Mouse (Mus musculus): ENCODE results near the gene Dchs1. TPM values are rescaled to one million over a fixed set of nuclear protein-coding genes. Genes with fewer than 3 reads are reported as not detected.

Dchs1 gene
- polyA plus RNA-seq, 1 experiment from 2014 or later, result 20.8 TPM

DNA sequence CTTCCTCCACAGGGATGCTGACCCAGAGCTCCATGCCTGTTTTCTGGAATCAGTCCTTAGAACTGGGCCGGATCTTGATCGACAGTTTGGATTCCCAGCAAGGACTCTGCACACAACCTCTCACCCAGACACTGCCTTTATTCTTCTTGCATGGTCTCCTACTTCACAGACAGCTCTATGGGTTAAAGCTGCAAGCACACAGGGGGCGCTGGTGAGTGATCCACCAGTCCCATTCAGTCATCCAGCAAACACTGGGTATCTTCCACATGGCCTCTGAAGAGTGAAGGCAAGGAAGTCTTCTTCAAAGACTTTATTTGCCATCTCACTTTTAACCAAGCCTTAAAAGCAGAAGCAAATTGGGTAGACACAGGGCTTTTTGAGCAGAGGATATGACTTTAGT, 72.1 kb downstream of the Dchs1 start:
- H3K4me1 ChIP-seq (ENCODE audit: control insufficient read depth, insufficient read depth, low read length), result no peaks in the 10 kb centered on the region
- no peak overlapping the region for H3K9ac ChIP-seq (replicated peaks; ENCODE audit: low read depth, low read length)
- H3K9me3 ChIP-seq (ENCODE audit: control insufficient read depth, low read length), result no peaks in the 10 kb centered on the region
- H3K27ac ChIP-seq (ENCODE audit: low read depth, low read length), result no peak overlapping the region
- no peak overlapping the region for H3K4me2 ChIP-seq (ENCODE audit: low read depth, low read length)
- H3K27me3 ChIP-seq (ENCODE audit: control insufficient read depth, insufficient read depth, low read length), result no peaks in the 10 kb centered on the region
- WGBS, result 68% methylated on average over 3 of the region's 3 CpGs
- H3K4me3 ChIP-seq (ENCODE audit: low read depth, low read length), result no peak overlapping the region
- no peaks in the 10 kb centered on the region for H3K36me3 ChIP-seq (ENCODE audit: control insufficient read depth, insufficient read depth, low read length)
- ATAC-seq (ENCODE audit: low read depth), result no peak

DNA sequence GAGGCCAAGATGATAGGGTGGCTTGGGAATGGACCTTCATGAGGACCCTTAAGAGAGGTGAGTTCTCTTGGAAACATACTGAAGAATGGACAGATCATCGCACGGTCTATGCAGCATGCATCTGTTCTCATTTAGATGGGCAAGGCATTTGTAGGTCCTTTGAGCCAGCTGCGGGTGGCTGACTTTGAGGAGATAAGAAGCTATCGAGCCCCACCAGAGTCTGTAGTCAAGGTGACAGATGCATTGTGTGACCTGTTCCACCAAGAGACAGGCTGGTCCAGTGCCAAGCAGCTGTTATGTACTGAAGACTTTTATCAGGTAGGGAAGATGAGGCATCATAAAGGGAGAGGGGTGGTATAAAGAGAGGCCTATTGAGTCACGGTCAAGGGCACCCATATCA, 78.7 kb downstream of the Dchs1 start:
- H3K4me2 ChIP-seq (ENCODE audit: low read depth, low read length), result no peak overlapping the region
- no peaks in the 10 kb centered on the region for H3K4me1 ChIP-seq (ENCODE audit: control insufficient read depth, insufficient read depth, low read length)
- H3K4me3 ChIP-seq (ENCODE audit: low read depth, low read length), result no peak overlapping the region
- 95% methylated on average over 5 of the region's 5 CpGs for WGBS
- no peak for ATAC-seq (ENCODE audit: low read depth)
- no peak overlapping the region for H3K9ac ChIP-seq (replicated peaks; ENCODE audit: low read depth, low read length)
- no peaks in the 10 kb centered on the region for H3K9me3 ChIP-seq (ENCODE audit: control insufficient read depth, low read length)
- H3K27ac ChIP-seq (ENCODE audit: low read depth, low read length), result no peak overlapping the region
- no peaks in the 10 kb centered on the region for H3K27me3 ChIP-seq (ENCODE audit: control insufficient read depth, insufficient read depth, low read length)
- H3K36me3 ChIP-seq (ENCODE audit: control insufficient read depth, insufficient read depth, low read length), result no peaks in the 10 kb centered on the region

DNA sequence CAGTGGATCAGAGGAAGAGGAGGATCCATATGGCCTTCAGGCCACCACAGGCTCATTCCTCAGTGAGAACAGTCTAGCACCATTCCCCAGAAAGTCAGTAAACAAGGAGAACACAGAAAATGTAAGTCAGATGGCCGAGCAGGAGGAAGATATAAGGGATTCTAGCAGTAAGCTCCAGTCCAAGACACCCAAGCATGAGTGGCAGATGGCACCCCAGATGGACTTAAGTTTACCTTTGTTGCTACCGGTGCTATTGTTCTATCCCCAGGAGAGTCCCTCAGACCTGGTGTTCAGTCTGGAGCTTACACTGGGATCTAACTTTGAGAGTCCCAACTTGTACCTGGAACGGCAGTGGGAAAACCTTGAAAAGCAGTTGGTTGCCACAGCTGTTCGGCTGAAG, 83.6 kb downstream of the Dchs1 start:
- no peak for ATAC-seq (ENCODE audit: low read depth)
- 85% methylated on average over 4 of the region's 4 CpGs for WGBS
- Histone ChIP-seq H3K4me1 (ENCODE audit: control insufficient read depth, insufficient read depth, low read length) (no peaks in the 10 kb centered on the region), H3K27me3 (ENCODE audit: control insufficient read depth, insufficient read depth, low read length) (no peaks in the 10 kb centered on the region), H3K4me3 (ENCODE audit: low read depth, low read length) (no peak overlapping the region), H3K9ac (replicated peaks; ENCODE audit: low read depth, low read length) (no peak overlapping the region), H3K4me2 (ENCODE audit: low read depth, low read length) (no peak overlapping the region), H3K36me3 (ENCODE audit: control insufficient read depth, insufficient read depth, low read length) (no peaks in the 10 kb centered on the region), H3K9me3 (ENCODE audit: control insufficient read depth, low read length) (no peaks in the 10 kb centered on the region), H3K27ac (ENCODE audit: low read depth, low read length) (no peak overlapping the region)

DNA sequence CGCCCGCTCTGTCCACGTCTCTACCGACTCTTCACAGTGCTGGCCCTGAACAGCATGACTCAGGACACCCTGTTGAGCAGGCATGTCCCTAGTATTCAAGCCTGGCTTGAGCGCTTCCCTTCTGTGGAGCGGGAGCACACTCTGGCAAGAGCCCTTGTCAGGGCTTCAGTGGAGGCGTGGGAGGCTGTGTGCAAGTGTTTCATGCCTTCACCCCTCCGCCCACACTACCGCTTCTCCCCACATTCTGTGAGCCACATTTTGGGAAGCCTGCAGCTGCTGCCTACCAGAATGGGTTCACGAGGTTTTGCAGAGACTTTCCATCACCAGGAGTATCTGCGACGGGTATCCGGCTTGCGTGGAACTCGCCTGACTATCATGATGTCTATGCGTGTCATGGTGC, 84.3 kb downstream of the Dchs1 start:
- H3K4me3 ChIP-seq (ENCODE audit: low read depth, low read length), result no peak overlapping the region
- H3K27ac ChIP-seq (ENCODE audit: low read depth, low read length), result no peak overlapping the region
- no peak for ATAC-seq (ENCODE audit: low read depth)
- H3K9me3 ChIP-seq (ENCODE audit: control insufficient read depth, low read length), result no peaks in the 10 kb centered on the region
- H3K27me3 ChIP-seq (ENCODE audit: control insufficient read depth, insufficient read depth, low read length), result no peaks in the 10 kb centered on the region
- no peak overlapping the region for H3K4me2 ChIP-seq (ENCODE audit: low read depth, low read length)
- no peaks in the 10 kb centered on the region for H3K4me1 ChIP-seq (ENCODE audit: control insufficient read depth, insufficient read depth, low read length)
- H3K36me3 ChIP-seq (ENCODE audit: control insufficient read depth, insufficient read depth, low read length), result no peaks in the 10 kb centered on the region
- WGBS, result 88% methylated on average over 16 of the region's 16 CpGs
- no peak overlapping the region for H3K9ac ChIP-seq (replicated peaks; ENCODE audit: low read depth, low read length)

Other genes with a start within 250 kb of the Dchs1 start
- 93.8 and 98.1 TPM in 2 replicates for gene Smpd1, start 233.3 kb downstream of the Dchs1 start, polyA plus RNA-seq (2014; fragmentation: Nextera tagmentation; extraction: Ambion mirVana)
- 220 and 224 TPM in 2 replicates for gene Apbb1, start 206.0 kb downstream of the Dchs1 start, polyA plus RNA-seq (2014; fragmentation: Nextera tagmentation; extraction: Ambion mirVana)
- 0.58 TPM in 1 of 2 replicates, not detected in the other for gene Hpx, start 187.5 kb downstream of the Dchs1 start, polyA plus RNA-seq (2014; fragmentation: Nextera tagmentation; extraction: Ambion mirVana)
- gene Trim3, start 154.1 kb downstream of the Dchs1 start, polyA plus RNA-seq (2014; fragmentation: Nextera tagmentation; extraction: Ambion mirVana), result 92.3 and 93.1 TPM in 2 replicates
- 155 and 163 TPM in 2 replicates for gene Timm10b, start 147.6 kb downstream of the Dchs1 start, polyA plus RNA-seq (2014; fragmentation: Nextera tagmentation; extraction: Ambion mirVana)
- gene Arfip2, start 147.2 kb downstream of the Dchs1 start, polyA plus RNA-seq (2014; fragmentation: Nextera tagmentation; extraction: Ambion mirVana), result 84.7 and 87.5 TPM in 2 replicates
- 6.1 and 31.1 TPM in 2 replicates for gene Gm45799, start 147.1 kb downstream of the Dchs1 start, polyA plus RNA-seq (2014; fragmentation: Nextera tagmentation; extraction: Ambion mirVana)
- gene Dnhd1, start 136.8 kb downstream of the Dchs1 start, polyA plus RNA-seq (2014; fragmentation: Nextera tagmentation; extraction: Ambion mirVana), result 2.0 and 2.8 TPM in 2 replicates
- 182 and 227 TPM in 2 replicates for gene Ilk, start 51.1 kb downstream of the Dchs1 start, polyA plus RNA-seq (2014; fragmentation: Nextera tagmentation; extraction: Ambion mirVana)
- gene Rrp8, start 50.3 kb downstream of the Dchs1 start, polyA plus RNA-seq (2014; fragmentation: Nextera tagmentation; extraction: Ambion mirVana), result 22.9 and 28.5 TPM in 2 replicates
- gene Taf10, start 43.3 kb downstream of the Dchs1 start, polyA plus RNA-seq (2014; fragmentation: Nextera tagmentation; extraction: Ambion mirVana), result 118 and 120 TPM in 2 replicates
- 39.2 and 52.7 TPM in 2 replicates for gene Tpp1, start 35.4 kb downstream of the Dchs1 start, polyA plus RNA-seq (2014; fragmentation: Nextera tagmentation; extraction: Ambion mirVana)
- 186 and 212 TPM in 2 replicates for gene Mrpl17, start 23.4 kb upstream of the Dchs1 start, polyA plus RNA-seq (2014; fragmentation: Nextera tagmentation; extraction: Ambion mirVana)
- 0.21 and 0.27 TPM in 2 replicates for gene Gm4070, start 166.3 kb upstream of the Dchs1 start, polyA plus RNA-seq (2014; fragmentation: Nextera tagmentation; extraction: Ambion mirVana)